Mouse (Mus musculus) neural tube, embryonic 14.5 days (tissue): ENCODE data around the gene Slc6a20a. TPM values are rescaled to one million over a fixed set of nuclear protein-coding genes. Genes with fewer than 3 reads are reported as not detected.

Experiments
- polyA plus RNA-seq: library from polyadenylated mRNA; unstranded; fragments of >200 nt; fragmentation: Nextera tagmentation; extraction: Ambion mirVana; gene quantifications from 2 replicates; pipeline ENCODE4 v1.2.1, GENCODE M21; 2014

Gene Slc6a20a
- polyA plus RNA-seq, 1 experiment from 2014 or later = 1.3 TPM

Other genes with a start within 250 kb of the Slc6a20a start
- gene Limd1, start 200.2 kb downstream of the Slc6a20a start, polyA plus RNA-seq = 9.7 and 14.7 TPM in 2 replicates
- gene Sacm1l, start 149.1 kb downstream of the Slc6a20a start, polyA plus RNA-seq = 56.2 and 62.8 TPM in 2 replicates
- gene Slc6a20b, start 46.3 kb downstream of the Slc6a20a start, polyA plus RNA-seq = 0.46 and 0.52 TPM in 2 replicates
- gene Ccr9, start 446 bp downstream of the Slc6a20a start, polyA plus RNA-seq = 0.04 and 0.26 TPM in 2 replicates
- gene Lztfl1, start 38.8 kb upstream of the Slc6a20a start, polyA plus RNA-seq = 51.4 and 62.8 TPM in 2 replicates
- 0.17 and 0.18 TPM in 2 replicates for gene Cxcr6, start 127.6 kb upstream of the Slc6a20a start, polyA plus RNA-seq
- 11.2 and 13.5 TPM in 2 replicates for gene Fyco1, start 173.0 kb upstream of the Slc6a20a start, polyA plus RNA-seq
- 0.04 and 0.09 TPM in 2 replicates for gene Xcr1, start 183.1 kb upstream of the Slc6a20a start, polyA plus RNA-seq